Mouse (Mus musculus) CD4-positive, CD25-positive, alpha-beta regulatory T cell, adult 9 weeks (primary cell): ENCODE data around the gene Slitrk6. TPM values are rescaled to one million over a fixed set of nuclear protein-coding genes. Genes with fewer than 3 reads are reported as not detected.

Experiments used
- polyA plus RNA-seq: library from polyadenylated mRNA; unstranded; fragments of 100-300 nt; shearing (Covaris generic); gene quantifications from one replicate; pipeline ENCODE4 v1.2.1, GENCODE M21; 2017

The Slitrk6 gene
- not detected for polyA plus RNA-seq

DNA sequence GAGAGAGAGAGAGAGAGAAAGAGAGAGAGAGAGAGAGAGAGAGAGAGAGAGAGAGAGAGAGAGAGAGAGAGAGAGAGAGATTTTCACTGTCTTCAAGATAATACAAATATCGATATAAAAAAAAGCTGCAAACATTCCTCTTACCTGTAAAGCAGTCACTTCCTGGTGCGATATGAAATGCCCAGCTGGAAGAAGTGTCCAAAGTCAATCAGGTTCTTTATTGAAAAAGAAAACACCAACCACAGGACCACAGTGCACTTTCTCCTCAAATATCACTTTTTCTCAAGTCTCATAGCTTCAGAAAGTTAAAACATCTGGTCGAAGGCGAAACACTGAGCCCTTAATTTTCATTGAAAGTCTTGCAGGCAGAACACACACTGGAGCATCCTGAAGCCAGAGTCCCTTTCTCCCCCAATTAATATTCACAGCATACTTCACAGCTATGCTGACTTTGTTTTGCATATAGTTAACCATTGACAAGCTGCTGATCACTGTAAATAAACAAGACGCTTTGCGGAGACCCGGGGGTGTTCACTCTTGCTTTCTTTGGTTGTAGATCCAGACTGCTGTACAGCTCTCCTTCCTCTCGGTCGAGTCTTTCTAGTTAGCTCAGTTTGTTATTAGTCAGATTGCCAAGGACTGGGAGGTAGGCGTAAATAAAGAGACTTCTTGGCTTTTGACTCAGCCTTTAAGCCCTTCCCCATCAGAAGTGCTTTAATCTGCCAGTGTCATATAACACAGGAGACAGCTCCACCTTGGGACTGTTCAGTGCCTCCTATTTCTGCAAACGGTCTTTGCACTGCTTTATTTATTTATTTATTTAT, at the start of gene Slitrk6:
Gene Slitrk6 (minus strand): TSS at position 666 of the 824 bp plus-strand sequence.

